Mouse (Mus musculus): ENCODE measurements around the gene Rlbp1. TPM values are rescaled to one million over a fixed set of nuclear protein-coding genes. Genes with fewer than 3 reads are reported as not detected.

Rlbp1 gene
- total and polyA plus RNA-seq, 3 experiments, result 0.12 to 0.17 TPM; not detected in 1

DNA sequence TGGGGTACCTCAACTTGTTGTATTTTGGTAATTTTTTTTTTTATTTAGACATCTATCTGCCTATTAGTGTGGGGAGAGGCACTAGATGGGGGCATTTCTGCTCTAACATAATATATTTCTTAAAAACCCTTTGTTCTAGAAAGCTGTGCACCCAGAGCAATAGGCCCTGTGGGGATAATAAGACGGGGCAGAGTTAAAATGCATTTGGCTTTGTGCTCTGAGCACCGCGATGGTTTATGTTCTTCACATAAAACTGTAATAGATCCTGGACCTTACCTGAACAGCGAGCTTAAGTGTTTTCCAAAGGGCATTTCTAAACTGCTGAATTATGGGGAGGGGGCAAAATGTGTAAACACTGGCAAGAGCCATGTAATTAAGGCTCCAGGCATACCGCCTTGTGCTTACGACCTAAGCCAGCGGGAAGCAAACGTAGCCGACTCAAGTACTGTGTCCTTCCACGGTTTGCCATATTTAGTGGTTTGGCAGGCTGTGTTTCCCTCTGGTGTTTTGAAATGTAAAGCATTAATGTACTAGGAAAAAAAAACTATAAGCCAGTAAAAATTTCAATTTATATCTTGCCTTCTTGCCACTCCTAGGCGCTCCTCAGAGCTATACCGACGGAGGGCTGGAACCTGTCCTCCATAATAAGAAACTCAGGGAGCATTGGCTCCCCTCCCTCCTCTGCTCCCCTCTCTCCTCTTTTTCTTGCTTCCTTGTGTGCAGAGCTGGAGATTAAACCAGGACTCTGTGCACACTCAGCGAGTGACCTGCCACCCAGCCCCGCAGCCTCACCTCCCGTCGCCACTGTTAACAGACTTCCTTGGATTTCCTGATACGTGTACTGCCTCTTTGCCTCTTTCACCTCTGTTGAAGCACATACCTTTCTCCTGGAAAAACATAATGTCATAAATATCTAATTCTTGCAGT, 27.9 kb upstream of the Rlbp1 start:
- Histone ChIP-seq H3K9me3 (replicated peaks; ENCODE audit: insufficient read depth, low read length) (no peaks in the 10 kb centered on the region), H3K79me2 (ENCODE audit: control insufficient read depth, insufficient read depth, low read length, poor library complexity) (no peaks in the 10 kb centered on the region), H3K4me3 (ENCODE audit: control insufficient read depth in 1 of 2, insufficient read depth in 1 of 2, low read depth in 2 of 2, low read length in 2 of 2) (no peak overlapping the region), H3K27me3 (ENCODE audit: control insufficient read depth in 1 of 2, insufficient read depth in 2 of 2, low read length in 2 of 2) (no peaks in the 10 kb centered on the region), H3K9ac (ENCODE audit: control insufficient read depth, low read depth, low read length, poor library complexity, severe bottlenecking) (no peak overlapping the region), H3K4me1 (ENCODE audit: control insufficient read depth in 1 of 2, insufficient read depth in 2 of 2, low read length in 2 of 2) (no peaks in the 10 kb centered on the region), H3K36me3 (ENCODE audit: control insufficient read depth in 1 of 2, insufficient read depth in 2 of 2, low read length in 2 of 2) (peaks cover 0 to 4% of the 10 kb centered on the region in 2 experiments; a peak in 1 of 4 replicates), H3K27ac (ENCODE audit: control insufficient read depth, low read depth, low read length) (no peak overlapping the region)
- TF ChIP-seq USF1 (IDR thresholded peaks at IDR 0.05; ENCODE audit: low read depth, low read length) (no peak), ZMIZ1 (IDR thresholded peaks at IDR 0.05; ENCODE audit: low read depth, low read length) (no peak), MAX (IDR thresholded peaks at IDR 0.05; ENCODE audit: low read length) (no peak), POLR2AphosphoS5 (IDR thresholded peaks at IDR 0.05; ENCODE audit: borderline replicate concordance, low read depth, low read length) (no peak), MYB (IDR thresholded peaks at IDR 0.05; ENCODE audit: low read depth, low read length) (no peak), KAT2A (conservative IDR thresholded peaks at IDR 0.05; ENCODE audit: low read depth, low read length) (no peak), CHD2 (IDR thresholded peaks at IDR 0.05; ENCODE audit: low read length) (no peak), EP300 (IDR thresholded peaks at IDR 0.05; ENCODE audit: low read depth in 1 of 2, low read length in 2 of 2) (no peak), E2F4 (IDR thresholded peaks at IDR 0.05; ENCODE audit: borderline replicate concordance, low read depth, low read length) (no peak), UBTF (IDR thresholded peaks at IDR 0.05; ENCODE audit: borderline replicate concordance, insufficient read depth, low read depth, low read length) (no peak), GATA1 (IDR thresholded peaks at IDR 0.05; ENCODE audit: low read depth, low read length) (no peak), USF2 (IDR thresholded peaks at IDR 0.05; ENCODE audit: borderline replicate concordance in 1 of 2, insufficient read depth in 1 of 2, low read depth in 1 of 2, low read length in 2 of 2) (no peak), ZKSCAN1 (IDR thresholded peaks at IDR 0.05; ENCODE audit: low read depth, low read length) (no peak), ETS1 (IDR thresholded peaks at IDR 0.05; ENCODE audit: low read depth, low read length) (no peak), MAZ (IDR thresholded peaks at IDR 0.05; ENCODE audit: low read depth, low read length) (no peak), POLR2AphosphoS2 (IDR thresholded peaks at IDR 0.05; ENCODE audit: low read length) (no peak)
- DNase-seq (ENCODE audit: low read depth, low spot score), result no peak

- H3K9me3 ChIP-seq (replicated peaks; ENCODE audit: insufficient read depth, low read length), result no peaks in the 10 kb centered on the region
- H3K4me3 ChIP-seq (ENCODE audit: control insufficient read depth in 1 of 2, insufficient read depth in 1 of 2, low read depth in 2 of 2, low read length in 2 of 2), result no peak overlapping the region
- H3K27ac ChIP-seq (ENCODE audit: control insufficient read depth, low read depth, low read length), result no peak overlapping the region
- no peaks in the 10 kb centered on the region for H3K27me3 ChIP-seq (ENCODE audit: control insufficient read depth in 1 of 2, insufficient read depth in 2 of 2, low read length in 2 of 2)
- H3K36me3 ChIP-seq (ENCODE audit: control insufficient read depth in 1 of 2, insufficient read depth in 2 of 2, low read length in 2 of 2), result peaks cover 0 to 3% of the 10 kb centered on the region in 2 experiments; a peak in 2 of 4 replicates
- H3K79me2 ChIP-seq (ENCODE audit: control insufficient read depth, insufficient read depth, low read length, poor library complexity), result no peaks in the 10 kb centered on the region
- DNase-seq (ENCODE audit: low read depth, low spot score), result no peak
- no peak overlapping the region for H3K9ac ChIP-seq (ENCODE audit: control insufficient read depth, low read depth, low read length, poor library complexity, severe bottlenecking)
- TF ChIP-seq MAFK (IDR thresholded peaks at IDR 0.05; ENCODE audit: borderline replicate concordance, low read depth, low read length) (no peak), MAZ (IDR thresholded peaks at IDR 0.05; ENCODE audit: low read depth, low read length) (no peak), CHD2 (IDR thresholded peaks at IDR 0.05; ENCODE audit: low read length) (no peak), CTCF (IDR thresholded peaks at IDR 0.05 in 2 of 3, conservative IDR thresholded peaks at IDR 0.05 in 1 of 3; ENCODE audit: control insufficient read depth in 1 of 3, insufficient read depth in 1 of 3, low read depth in 2 of 3, low read length in 3 of 3, poor library complexity in 1 of 3, severe bottlenecking in 1 of 3) (no peak), USF2 (IDR thresholded peaks at IDR 0.05; ENCODE audit: borderline replicate concordance in 1 of 2, insufficient read depth in 1 of 2, low read depth in 1 of 2, low read length in 2 of 2) (no peak), HCFC1 (IDR thresholded peaks at IDR 0.05; ENCODE audit: low read depth, low read length) (no peak), GABPA (IDR thresholded peaks at IDR 0.05; ENCODE audit: low read depth, low read length) (no peak), JUND (IDR thresholded peaks at IDR 0.05; ENCODE audit: low read depth, low read length) (no peak), MXI1 (IDR thresholded peaks at IDR 0.05; ENCODE audit: low read depth, low read length) (no peak), ETS1 (IDR thresholded peaks at IDR 0.05; ENCODE audit: low read depth, low read length) (no peak), UBTF (IDR thresholded peaks at IDR 0.05; ENCODE audit: borderline replicate concordance, insufficient read depth, low read depth, low read length) (no peak), SMC3 (IDR thresholded peaks at IDR 0.05; ENCODE audit: low read depth, low read length) (no peak), NELFE (IDR thresholded peaks at IDR 0.05; ENCODE audit: low read depth, low read length) (no peak), ZKSCAN1 (IDR thresholded peaks at IDR 0.05; ENCODE audit: low read depth, low read length) (no peak), ZNF384 (IDR thresholded peaks at IDR 0.05; ENCODE audit: low read depth, low read length) (no peak), POLR2AphosphoS2 (IDR thresholded peaks at IDR 0.05; ENCODE audit: low read length) (no peak), TAL1 (IDR thresholded peaks at IDR 0.05; ENCODE audit: low read length) (no peak), SIN3A (IDR thresholded peaks at IDR 0.05; ENCODE audit: low read length) (no peak)
- no peaks in the 10 kb centered on the region for H3K4me1 ChIP-seq (ENCODE audit: control insufficient read depth in 1 of 2, insufficient read depth in 2 of 2, low read length in 2 of 2)
Observed at GRCm38 (mm10) chr7:79400296-79400695, 13.4 kb upstream of the Rlbp1 start.
